Mouse (Mus musculus): Measurements from ENCODE around the gene Dus3l. TPM values are rescaled to one million over a fixed set of nuclear protein-coding genes. Genes with fewer than 3 reads are reported as not detected.

The Dus3l gene
- polyA plus RNA-seq, 1 experiment from 2014 or later, result 50.0 TPM

GRCm38 (mm10) chr17:56757416-56758123 is 7.0 kb upstream of the Dus3l start, which contains the start of gene Nrtn:
Nrtn (minus strand) TSS chr17:56757530.
- Histone ChIP-seq H3K9me3 (replicated peaks) (no peaks in the 10 kb centered on the region), H3K4me3 (peak within 1 kb of the TSS; percentile 41), H3K36me3 (ENCODE audit: poor library complexity, severe bottlenecking) (no peaks in the 10 kb centered on the region), H3K27me3 (peaks cover 81% of the 10 kb centered on the region), H3K4me1 (peaks cover 27% of the 10 kb centered on the region), H3K4me2 (peak within 1 kb of the TSS; percentile 80), H3K27ac (no peak within 1 kb of the TSS), H3K9ac (peak within 1 kb of the TSS; percentile 58)
- ATAC-seq, result peak; percentile 46
- WGBS, result under 1% methylated on average over 33 of the region's 48 CpGs

GRCm38 (mm10) chr17:56758132-56758531 is 6.4 kb upstream of the Dus3l start:
- Histone ChIP-seq H3K4me1 (peaks cover 32% of the 10 kb centered on the region), H3K9ac (no peak overlapping the region), H3K27me3 (peaks cover 75% of the 10 kb centered on the region), H3K9me3 (replicated peaks) (no peaks in the 10 kb centered on the region), H3K4me2 (no peak overlapping the region; the same call in 1 of the 2 replicates), H3K4me3 (no peak overlapping the region), H3K36me3 (ENCODE audit: poor library complexity, severe bottlenecking) (no peaks in the 10 kb centered on the region), H3K27ac (no peak overlapping the region)
- no peak for ATAC-seq
- 5% methylated on average over 12 of the region's 12 CpGs for WGBS

GRCm38 (mm10) chr17:56759261-56759660 is 5.3 kb upstream of the Dus3l start:
- Histone ChIP-seq H3K36me3 (ENCODE audit: poor library complexity, severe bottlenecking) (no peaks in the 10 kb centered on the region), H3K9ac (no peak overlapping the region), H3K27me3 (peaks cover 64% of the 10 kb centered on the region), H3K4me3 (no peak overlapping the region), H3K4me1 (peaks cover 38% of the 10 kb centered on the region), H3K9me3 (replicated peaks) (no peaks in the 10 kb centered on the region), H3K4me2 (no peak overlapping the region), H3K27ac (no peak overlapping the region)
- ATAC-seq, result no peak
- WGBS, result 62% methylated on average over 7 of the region's 7 CpGs

- Histone ChIP-seq H3K4me1 (peaks cover 45% of the 10 kb centered on the region), H3K4me2 (no peak overlapping the region), H3K27ac (no peak overlapping the region), H3K27me3 (peaks cover 46% of the 10 kb centered on the region), H3K9ac (no peak overlapping the region), H3K4me3 (no peak overlapping the region), H3K36me3 (ENCODE audit: poor library complexity, severe bottlenecking) (no peaks in the 10 kb centered on the region), H3K9me3 (replicated peaks) (no peaks in the 10 kb centered on the region)
- 72% methylated on average over 3 of the region's 3 CpGs for WGBS
- no peak for ATAC-seq
Observed at GRCm38 (mm10) chr17:56761077-56761476, 3.5 kb upstream of the Dus3l start.

GRCm38 (mm10) chr17:56761991-56762410 is 2.6 kb upstream of the Dus3l start:
- peak overlapping the region; percentile 95 for H3K27ac ChIP-seq
- H3K4me1 ChIP-seq, result peaks cover 41% of the 10 kb centered on the region
- H3K9me3 ChIP-seq (replicated peaks), result no peaks in the 10 kb centered on the region
- peak overlapping the region; percentile 73 for H3K4me2 ChIP-seq
- 1% methylated on average over 16 of the region's 28 CpGs for WGBS
- H3K27me3 ChIP-seq, result peaks cover 36% of the 10 kb centered on the region
- peak overlapping the region; percentile 71 for H3K9ac ChIP-seq
- ATAC-seq, result peak; percentile 48
- peaks cover 6% of the 10 kb centered on the region for H3K36me3 ChIP-seq (ENCODE audit: poor library complexity, severe bottlenecking)
- H3K4me3 ChIP-seq, result peak overlapping the region; percentile 50

GRCm38 (mm10) chr17:56762769-56763731 is 1.5 kb upstream of the Dus3l start:
- Histone ChIP-seq H3K4me3 (no peak overlapping the region), H3K4me2 (peak overlapping the region; percentile 73), H3K9ac (no peak overlapping the region), H3K4me1 (peaks cover 31% of the 10 kb centered on the region), H3K9me3 (replicated peaks) (no peaks in the 10 kb centered on the region), H3K27ac (peak overlapping the region; percentile 95), H3K36me3 (ENCODE audit: poor library complexity, severe bottlenecking) (peaks cover 17% of the 10 kb centered on the region), H3K27me3 (peaks cover 26% of the 10 kb centered on the region)
- 51% methylated on average over 27 of the region's 27 CpGs for WGBS
- ATAC-seq, result no peak

GRCm38 (mm10) chr17:56763741-56764250 is 761 bp upstream of the Dus3l start:
- H3K4me2 ChIP-seq, result peak overlapping the region; percentile 73
- peak overlapping the region; percentile 67 for H3K4me3 ChIP-seq
- H3K9ac ChIP-seq, result no peak overlapping the region
- no peaks in the 10 kb centered on the region for H3K9me3 ChIP-seq (replicated peaks)
- WGBS, result 78% methylated on average over 8 of the region's 8 CpGs
- peaks cover 18% of the 10 kb centered on the region for H3K27me3 ChIP-seq
- no peak overlapping the region for H3K27ac ChIP-seq
- ATAC-seq, result no peak
- peaks cover 28% of the 10 kb centered on the region for H3K4me1 ChIP-seq
- peaks cover 24% of the 10 kb centered on the region for H3K36me3 ChIP-seq (ENCODE audit: poor library complexity, severe bottlenecking)

- ATAC-seq, result no peak; the same call in 1 of the 2 replicates
Observed at GRCm38 (mm10) chr17:56765431-56765830, 874 bp downstream of the Dus3l start.

GRCm38 (mm10) chr17:56766631-56767405 is 2.3 kb downstream of the Dus3l start:
- Histone ChIP-seq H3K27me3 (no peaks in the 10 kb centered on the region), H3K4me2 (no peak overlapping the region), H3K4me1 (peaks cover 24% of the 10 kb centered on the region), H3K4me3 (no peak overlapping the region), H3K36me3 (ENCODE audit: poor library complexity, severe bottlenecking) (peaks cover 52% of the 10 kb centered on the region), H3K27ac (no peak overlapping the region), H3K9ac (no peak overlapping the region), H3K9me3 (replicated peaks) (no peaks in the 10 kb centered on the region)
- whole genome bisulfite sequencing, result 93% methylated on average over 27 of the region's 27 CpGs
- ATAC-seq, result no peak

More at GRCm38 (mm10) chr17:56765431-56765830, 874 bp downstream of the Dus3l start:
- H3K9ac ChIP-seq, result peak overlapping the region; percentile 77
- no peaks in the 10 kb centered on the region for H3K9me3 ChIP-seq (replicated peaks)
- H3K4me3 ChIP-seq, result peak overlapping the region; percentile 67
- 52% methylated on average over 12 of the region's 12 CpGs for WGBS
- H3K4me1 ChIP-seq, result peaks cover 28% of the 10 kb centered on the region
- peak overlapping the region; percentile 96 for H3K27ac ChIP-seq
- H3K27me3 ChIP-seq, result peaks cover 4% of the 10 kb centered on the region
- H3K36me3 ChIP-seq (ENCODE audit: poor library complexity, severe bottlenecking), result peaks cover 40% of the 10 kb centered on the region
- H3K4me2 ChIP-seq, result peak overlapping the region; percentile 73

GRCm38 (mm10) chr17:56767531-56768135 is 3.1 kb downstream of the Dus3l start:
- Histone ChIP-seq H3K4me2 (no peak overlapping the region), H3K27me3 (no peaks in the 10 kb centered on the region), H3K4me3 (no peak overlapping the region), H3K36me3 (ENCODE audit: poor library complexity, severe bottlenecking) (peaks cover 52% of the 10 kb centered on the region), H3K9ac (no peak overlapping the region), H3K4me1 (peaks cover 18% of the 10 kb centered on the region), H3K9me3 (replicated peaks) (no peaks in the 10 kb centered on the region), H3K27ac (no peak overlapping the region)
- ATAC-seq, result no peak
- WGBS, result 93% methylated on average over 29 of the region's 29 CpGs

GRCm38 (mm10) chr17:56768941-56769340 is 4.4 kb downstream of the Dus3l start:
- peaks cover 10% of the 10 kb centered on the region for H3K4me1 ChIP-seq
- no peak overlapping the region for H3K9ac ChIP-seq
- no peak overlapping the region for H3K4me3 ChIP-seq
- 96% methylated on average over 11 of the region's 11 CpGs for WGBS
- no peaks in the 10 kb centered on the region for H3K27me3 ChIP-seq
- no peak for ATAC-seq
- H3K36me3 ChIP-seq (ENCODE audit: poor library complexity, severe bottlenecking), result peaks cover 52% of the 10 kb centered on the region
- H3K4me2 ChIP-seq, result no peak overlapping the region
- H3K27ac ChIP-seq, result no peak overlapping the region
- H3K9me3 ChIP-seq (replicated peaks), result no peaks in the 10 kb centered on the region

Data from forebrain, embryonic 13.5 days (tissue).